Mouse (Mus musculus) heart, adult 18-20 months (tissue): ENCODE results near the gene Tex44. TPM values are rescaled to one million over a fixed set of nuclear protein-coding genes. Genes with fewer than 3 reads are reported as not detected.

Source experiments
- DNase-seq, 2 experiments: peaks; one replicate each; pipeline ENCODE4 v3.0.0; 2021 to 2022; ENCODE audit warnings: mixed read lengths in 1 of 2
- total RNA-seq, 2 experiments: library from RNA; stranded (reverse); gene quantifications; 2 replicates each; pipeline ENCODE4 v1.2.3; 2021

The Tex44 gene
- total RNA-seq, 2 experiments from 2014 or later = not detected

DNA sequence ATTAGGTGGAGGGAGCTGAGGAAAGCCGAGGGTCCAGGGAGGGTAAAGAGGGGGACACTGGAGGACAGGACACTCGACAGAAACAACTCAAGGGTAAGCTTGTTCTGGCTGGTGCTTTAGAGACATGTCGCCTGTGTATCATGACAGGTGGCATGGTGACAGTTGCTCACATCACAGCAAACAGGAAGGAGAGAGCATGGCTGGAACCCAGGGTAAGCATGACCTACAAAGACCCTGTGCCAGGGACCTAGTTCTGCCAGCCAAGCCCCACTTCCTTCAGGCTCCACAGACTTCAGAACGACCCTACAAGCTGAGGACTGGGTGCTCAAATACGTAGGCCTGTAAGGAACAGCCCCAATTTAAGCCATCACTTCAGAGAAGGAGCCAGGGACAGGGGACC is 2.2 kb upstream of the Tex44 start:
- DNase-seq = no peak

DNA sequence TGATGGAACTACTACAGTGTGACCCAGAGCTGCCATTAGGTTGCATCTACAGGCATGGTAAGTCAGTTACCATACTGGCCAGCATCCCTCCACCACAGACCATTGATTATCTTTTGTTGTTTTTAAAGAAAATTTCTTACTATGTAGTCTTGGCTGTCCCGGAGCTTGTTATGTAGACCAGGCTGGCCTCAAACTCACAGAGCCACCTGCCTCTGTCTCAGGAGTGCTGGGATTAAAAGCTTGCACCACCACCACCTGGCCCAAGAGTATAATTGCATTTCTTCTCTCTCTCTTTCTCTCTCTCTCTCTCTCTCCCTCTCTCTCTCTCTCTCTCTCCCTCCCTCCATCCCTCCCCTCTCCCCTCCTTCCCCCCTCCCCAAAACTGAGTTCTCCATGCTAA is 1.8 kb upstream of the Tex44 start:
- no peak for DNase-seq

GRCm38 (mm10) chr1:86424835-86425547 is 1.1 kb upstream of the Tex44 start:
- DNase-seq = no peak

- peak; percentile 77 to 87 for DNase-seq
Observed at GRCm38 (mm10) chr1:86430056-86430455, 3.9 kb downstream of the Tex44 start.

DNA sequence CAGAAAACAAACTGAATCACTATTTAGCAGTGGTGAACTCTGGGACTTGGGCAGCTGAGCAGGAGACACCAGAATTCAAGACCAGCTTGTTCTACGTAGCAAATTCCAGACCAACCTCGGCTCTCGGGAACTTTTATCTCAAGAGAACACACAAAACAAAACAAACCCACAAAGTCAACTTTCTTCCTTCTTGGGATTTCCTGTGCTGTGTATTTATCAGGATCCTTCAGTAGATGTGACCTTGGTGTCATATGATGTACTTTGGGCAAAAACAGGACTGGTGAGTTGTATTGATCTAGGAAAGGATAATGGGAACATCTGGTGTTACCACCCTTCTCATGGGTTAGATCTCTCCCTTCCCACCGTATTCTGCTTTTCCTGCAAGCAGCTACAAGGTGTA is 6.6 kb downstream of the Tex44 start:
- DNase-seq = no peak

DNA sequence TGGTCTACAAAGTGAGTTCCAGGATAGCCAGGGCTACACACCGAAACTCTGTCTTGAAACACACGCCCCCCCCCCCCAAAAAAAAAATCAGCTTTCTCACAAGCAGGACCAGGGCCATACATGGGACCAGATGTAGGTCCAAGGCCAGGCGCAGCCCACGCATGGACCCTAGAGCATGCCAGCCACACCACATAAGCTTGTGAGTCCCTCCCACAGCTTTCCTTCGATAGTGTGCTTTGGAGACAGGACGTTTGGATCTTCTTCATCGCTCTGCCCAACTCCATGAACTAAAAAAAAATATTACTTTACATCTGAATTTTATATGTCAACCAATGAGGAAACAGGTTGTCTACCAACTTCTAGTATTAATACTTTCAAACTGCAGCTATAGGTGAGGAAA is 7.2 kb downstream of the Tex44 start:
- no peak for DNase-seq

DNA sequence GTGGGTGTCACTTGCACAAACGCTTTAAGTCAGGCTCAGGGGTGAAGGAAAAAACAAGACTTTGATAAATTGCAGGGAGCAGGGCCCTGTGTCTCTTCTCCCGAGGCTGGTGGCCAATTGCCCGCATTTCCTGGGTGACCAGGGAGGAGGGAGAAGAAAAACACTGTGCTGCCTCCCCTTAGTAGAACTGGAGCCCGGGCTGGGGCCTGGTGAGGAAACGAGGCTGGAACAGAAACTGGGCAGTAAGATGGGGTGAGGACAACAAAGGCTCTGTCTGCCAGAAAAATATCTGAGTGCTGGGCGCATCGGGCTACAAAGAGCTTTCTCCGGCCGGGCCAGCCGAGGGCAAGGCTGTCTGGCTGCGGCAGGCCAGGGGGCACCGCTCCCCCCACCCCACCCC is 7.9 kb downstream of the Tex44 start:
- DNase-seq = peak; percentile 85 to 86

GRCm38 (mm10) chr1:86434439-86435201 is 8.5 kb downstream of the Tex44 start:
- DNase-seq = peak; percentile 99 to 100

DNA sequence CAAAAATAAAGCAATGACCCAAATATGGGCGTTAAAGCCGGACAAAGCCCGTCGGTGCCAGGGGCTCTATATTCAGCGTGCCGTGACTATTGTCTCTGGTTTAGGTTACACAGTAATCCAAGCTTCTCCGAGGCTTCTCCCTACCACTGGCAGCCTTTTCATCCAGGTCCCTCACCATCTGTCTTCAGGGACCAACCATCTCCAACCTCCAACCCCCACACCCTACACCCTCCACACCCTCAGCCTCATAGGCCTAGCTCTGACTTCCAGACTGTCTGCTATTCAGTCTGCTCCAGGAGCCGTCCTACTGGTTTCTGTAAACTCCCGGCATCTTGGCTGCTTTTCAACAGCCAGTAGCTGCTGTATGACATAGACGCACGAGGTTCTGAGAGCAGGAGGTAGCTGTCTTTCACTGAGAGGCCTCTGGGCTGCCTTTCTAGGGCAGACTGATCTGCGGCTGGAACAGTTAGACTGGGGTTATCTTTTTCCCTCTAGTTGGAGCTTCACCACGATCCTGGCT is 9.2 kb downstream of the Tex44 start:
- peak; percentile 74 to 82 for DNase-seq

DNA sequence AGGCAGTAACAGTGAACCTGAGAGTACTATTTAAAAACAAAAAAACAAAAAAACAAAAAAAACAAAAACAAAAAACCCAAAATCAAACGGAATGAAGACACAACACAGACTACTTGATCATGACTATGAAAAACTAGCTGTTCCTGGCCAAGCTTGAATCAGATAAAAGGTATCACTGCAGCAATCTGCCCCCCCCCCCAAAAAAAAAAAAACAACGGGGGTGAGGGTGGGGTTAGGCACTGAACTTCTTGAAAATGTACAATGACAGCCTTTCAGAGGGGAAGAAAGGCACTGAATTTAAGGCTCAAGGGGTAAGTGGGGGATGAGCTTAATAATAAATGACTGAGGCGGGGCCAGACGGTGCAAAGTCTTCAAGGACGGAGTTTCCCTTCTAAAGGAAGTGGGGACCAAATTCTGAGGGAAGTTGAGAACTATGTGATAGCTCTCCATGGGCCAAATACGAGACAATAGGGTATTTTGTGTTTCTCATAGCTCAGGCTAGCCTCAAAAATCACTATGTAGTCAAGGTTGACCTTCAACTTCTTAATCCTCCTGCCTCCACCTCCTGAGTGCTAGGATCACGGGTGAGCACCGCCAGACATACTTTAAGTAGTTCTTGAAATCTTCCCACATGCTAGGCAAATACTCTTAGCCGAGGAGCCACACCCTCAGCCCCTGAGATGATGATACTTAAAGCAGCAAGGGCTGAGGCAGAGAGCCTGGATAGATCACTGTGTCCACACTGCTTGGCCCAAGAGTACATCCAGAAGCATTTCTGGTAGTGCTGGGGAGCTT is 11.3 kb downstream of the Tex44 start:
- no peak for DNase-seq

DNA sequence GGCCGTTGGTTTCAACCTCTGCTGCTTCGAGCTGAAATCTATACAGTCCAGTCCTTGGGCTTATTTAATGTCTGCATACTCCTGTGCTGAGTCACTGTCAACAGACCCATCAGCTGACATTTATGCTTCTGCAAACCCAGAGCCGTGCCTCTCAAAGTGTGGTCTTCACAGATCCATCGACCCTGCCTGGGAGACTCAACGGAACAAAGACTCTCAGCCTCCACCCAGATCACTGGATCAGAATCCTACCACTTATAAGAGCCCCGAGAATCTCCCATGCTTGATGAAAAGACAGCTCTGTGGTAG is 11.8 kb downstream of the Tex44 start:
- no peak for DNase-seq

- peak in 1 of 2 experiments; percentile 25 for DNase-seq
Observed at GRCm38 (mm10) chr1:86438501-86438900, 12.4 kb downstream of the Tex44 start.

GRCm38 (mm10) chr1:86439487-86440170 is 13.5 kb downstream of the Tex44 start:
- DNase-seq = peak in 1 of 2 experiments; percentile 46

GRCm38 (mm10) chr1:86440171-86440886 is 14.2 kb downstream of the Tex44 start:
- DNase-seq = peak; percentile 95 to 98

DNA sequence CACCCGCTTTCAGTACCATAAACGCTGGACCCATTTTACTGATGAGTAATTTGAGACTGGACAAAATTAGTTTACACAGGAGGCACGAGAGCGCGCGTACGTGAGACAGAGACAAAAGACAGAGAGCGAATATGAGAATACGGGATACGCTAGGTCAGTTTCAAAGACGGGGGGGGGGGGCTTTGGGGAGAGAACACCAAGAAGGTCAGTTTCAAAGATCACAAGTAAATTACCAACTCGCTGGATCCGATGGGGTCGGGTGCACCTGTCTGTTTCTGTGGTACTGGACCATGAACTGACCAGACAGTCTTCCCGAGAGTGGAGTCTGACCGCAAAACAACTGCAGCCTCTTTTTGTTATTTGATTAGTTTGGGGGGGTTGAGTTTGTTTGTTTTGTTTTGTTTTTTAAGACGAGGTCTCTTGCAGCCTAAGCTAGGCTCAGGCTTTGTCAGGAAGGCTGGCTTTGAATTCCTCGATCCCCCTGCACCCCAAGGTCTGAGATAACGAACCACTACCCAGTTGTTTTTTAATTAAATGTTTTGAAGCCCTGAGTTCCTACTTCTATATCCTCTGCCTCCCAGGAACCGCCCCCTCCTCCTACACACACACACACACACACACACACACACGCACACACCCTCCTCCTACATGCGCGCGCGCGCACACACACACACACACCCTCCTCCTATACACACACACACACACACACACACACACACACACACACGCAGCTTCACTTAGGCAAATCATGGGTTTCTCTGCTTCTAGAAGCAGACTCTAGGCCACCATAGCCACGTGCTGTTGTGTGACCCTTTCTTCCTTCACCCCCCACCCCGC is 15.0 kb downstream of the Tex44 start:
- DNase-seq = peak; percentile 71 to 78

- DNase-seq = no peak
Observed at GRCm38 (mm10) chr1:86441724-86441979, 15.5 kb downstream of the Tex44 start.

DNA sequence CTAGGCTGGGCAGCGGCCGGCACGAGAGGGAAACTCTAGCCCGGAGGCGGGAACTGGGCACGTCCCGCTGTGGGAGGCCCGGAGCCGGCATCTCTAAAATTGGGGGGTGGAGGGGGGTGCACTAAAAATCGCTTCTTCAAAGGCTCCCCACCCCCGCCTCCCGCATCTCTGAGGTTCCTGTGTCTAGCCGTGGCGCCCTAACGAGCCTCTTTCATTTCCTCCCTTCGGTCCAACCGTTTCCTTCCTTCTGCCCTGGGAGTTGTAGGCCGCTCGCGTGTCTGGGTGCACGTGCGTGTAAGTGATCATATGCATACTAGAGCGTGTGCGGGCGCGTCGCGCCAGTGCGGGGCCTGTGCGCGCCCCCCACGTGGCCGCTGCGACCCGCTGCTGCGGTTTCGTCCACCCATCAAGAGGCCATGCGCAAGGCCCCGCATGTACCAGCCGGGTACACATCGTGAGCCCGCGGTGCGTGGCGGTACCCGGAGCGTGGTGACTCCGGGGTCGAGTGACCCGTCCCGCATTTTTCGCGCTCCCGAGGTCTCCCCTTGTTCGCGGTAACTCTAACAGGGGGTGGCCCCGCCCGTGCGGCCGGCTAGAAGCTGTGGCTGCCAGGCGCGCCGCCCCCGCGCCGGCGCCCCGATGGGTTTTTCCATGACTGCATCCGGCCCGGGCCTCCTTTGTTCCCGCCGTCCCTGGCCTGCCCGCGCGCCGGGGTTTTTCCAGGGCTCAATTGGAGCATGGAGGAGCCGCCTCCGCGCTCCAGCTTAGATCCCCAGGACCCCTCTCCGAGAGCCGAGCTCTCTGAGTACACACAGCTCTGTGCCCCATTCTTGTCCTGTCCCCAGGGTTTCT is 16.1 kb downstream of the Tex44 start:
- peak; percentile 93 to 94 for DNase-seq

GRCm38 (mm10) chr1:86442832-86443231 is 16.7 kb downstream of the Tex44 start:
- DNase-seq = no peak

- DNase-seq = peak in 1 of 2 experiments; percentile 48
Observed at GRCm38 (mm10) chr1:86443386-86444172, 17.4 kb downstream of the Tex44 start.
